Mouse (Mus musculus) layer of hippocampus, postnatal 10 days (tissue): ENCODE measurements at regions not wholly inside any gene's neighbourhood (a gene's known extent, or its start where the extent isn't known, plus 50 kb on each side); places are given as distances from the start of the nearest gene placed in this dataset.

Experiments
- DNase-seq, 2 experiments: peaks; one replicate each; pipeline ENCODE4 v3.0.0; 2021; ENCODE audit warnings: low spot score in 2 of 2

- DNase-seq: no peak
These were observed 467.8 kb downstream of the Slitrk5 start for GRCm38 (mm10) chr14:112142668-112143067.

GRCm38 (mm10) chr14:112153950-112154349, 479.1 kb downstream of the Slitrk5 start:
- DNase-seq: peak; percentile 7 to 16
